Mouse (Mus musculus) lung, postnatal 14 days (tissue): Measurements from ENCODE around the gene Prrx2.

Experiments
- DNase-seq: peaks from one replicate; pipeline ENCODE4 v3.0.0; 2021

Prrx2 gene

DNA sequence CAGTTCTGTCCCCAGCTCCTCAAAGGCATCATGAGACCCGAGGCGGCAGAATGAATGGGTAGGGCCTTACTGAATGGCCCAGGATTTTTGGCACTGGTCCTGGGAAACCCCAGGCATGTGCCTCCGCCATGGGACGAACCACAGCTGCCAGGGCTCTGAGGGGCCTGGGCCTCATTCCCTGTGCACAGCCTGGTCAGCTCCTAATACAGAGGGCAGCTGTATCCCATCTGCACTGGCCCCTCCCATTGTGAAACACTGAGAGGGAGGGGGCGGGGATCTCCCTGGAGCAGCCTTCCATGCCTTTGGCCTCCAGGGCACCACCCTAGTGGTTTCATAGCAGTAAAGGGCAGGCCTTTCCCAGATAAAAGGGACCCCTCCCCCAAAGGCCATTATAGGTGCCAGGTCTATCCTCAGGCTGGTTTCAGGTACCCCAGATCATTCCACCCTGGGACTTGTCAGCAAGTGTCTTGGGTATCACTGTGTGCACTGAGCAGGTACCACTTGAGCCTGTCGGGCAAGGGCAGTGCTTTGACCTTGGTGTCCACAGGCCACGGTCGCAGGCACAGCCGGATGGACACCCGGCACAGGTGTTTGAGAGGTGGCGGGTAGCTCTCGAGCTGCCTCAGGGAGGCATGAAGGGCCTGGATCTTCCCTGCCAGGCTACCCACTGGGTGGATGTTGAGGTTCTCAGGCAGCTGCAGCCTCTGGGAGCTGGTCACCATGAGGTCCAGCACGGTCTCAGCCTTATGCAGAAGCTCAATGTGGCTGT is 11.2 kb upstream of the Prrx2 start:
- peak; percentile 75 for DNase-seq

GRCm38 (mm10) chr2:30826825-30827748 is 7.7 kb upstream of the Prrx2 start:
- DNase-seq: peak; percentile 46

DNA sequence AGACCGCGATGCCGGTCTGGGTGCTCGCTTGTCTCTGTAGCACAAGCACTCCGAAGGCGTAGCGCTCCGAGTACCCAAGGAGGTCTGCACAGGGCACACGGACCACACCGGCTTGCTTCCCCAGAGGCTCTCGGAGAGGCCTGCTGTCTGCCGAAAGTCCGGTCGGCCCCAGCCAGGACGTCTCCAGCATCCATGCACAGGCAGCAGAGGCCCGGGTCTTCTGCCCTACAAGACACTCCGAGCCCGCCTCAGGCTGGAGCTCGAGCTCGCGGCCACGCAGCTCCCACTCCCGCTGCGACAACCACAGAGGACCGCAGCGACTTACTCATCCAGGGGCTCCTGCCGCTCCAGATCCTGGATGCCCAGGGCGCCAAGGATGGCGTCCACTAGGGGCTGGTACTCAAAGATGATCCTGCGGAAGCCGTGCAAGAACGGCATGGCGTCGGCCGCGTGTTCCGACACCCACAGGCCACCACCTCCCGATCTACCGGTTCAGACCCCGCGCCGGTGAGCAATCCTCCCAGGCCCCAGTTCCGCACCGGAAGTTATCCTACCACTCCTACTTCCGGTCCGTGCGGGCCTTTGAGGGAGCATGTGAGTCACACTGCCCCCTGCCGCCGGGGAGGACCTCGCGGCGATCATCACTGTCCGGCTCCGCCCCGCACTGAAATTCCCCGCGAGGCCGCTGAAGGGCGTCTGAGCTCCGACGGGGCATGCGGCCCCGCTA is 6.9 kb upstream of the Prrx2 start:
- DNase-seq: peak; percentile 97

- no peak for DNase-seq
Measured at GRCm38 (mm10) chr2:30829315-30829714, 5.5 kb upstream of the Prrx2 start.

GRCm38 (mm10) chr2:30830283-30830795 is 4.4 kb upstream of the Prrx2 start, which contains the start of gene Asb6:
Gene Asb6, minus strand, starts transcription at chr2:30830333.
- DNase-seq: no peak

DNA sequence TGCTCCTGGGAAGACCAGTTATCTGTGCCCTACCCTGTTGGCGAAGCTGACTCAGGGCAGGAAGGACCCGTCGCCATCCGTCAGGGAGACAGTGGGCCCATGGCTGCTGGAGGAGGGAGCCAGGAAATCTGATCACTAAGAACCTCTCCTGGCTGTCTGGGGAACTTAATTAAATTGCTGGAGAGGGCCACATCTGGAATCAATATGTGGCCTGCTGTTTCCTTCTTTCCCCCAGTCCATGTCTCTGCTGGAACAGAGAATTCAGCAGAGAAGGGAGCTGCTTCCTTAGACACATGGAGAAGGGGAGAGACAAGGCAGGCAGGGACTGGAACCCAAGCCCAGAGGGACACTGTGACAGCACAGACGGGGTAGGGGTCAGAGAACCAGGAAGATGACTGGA is 1.1 kb upstream of the Prrx2 start:
- DNase-seq: no peak

DNA sequence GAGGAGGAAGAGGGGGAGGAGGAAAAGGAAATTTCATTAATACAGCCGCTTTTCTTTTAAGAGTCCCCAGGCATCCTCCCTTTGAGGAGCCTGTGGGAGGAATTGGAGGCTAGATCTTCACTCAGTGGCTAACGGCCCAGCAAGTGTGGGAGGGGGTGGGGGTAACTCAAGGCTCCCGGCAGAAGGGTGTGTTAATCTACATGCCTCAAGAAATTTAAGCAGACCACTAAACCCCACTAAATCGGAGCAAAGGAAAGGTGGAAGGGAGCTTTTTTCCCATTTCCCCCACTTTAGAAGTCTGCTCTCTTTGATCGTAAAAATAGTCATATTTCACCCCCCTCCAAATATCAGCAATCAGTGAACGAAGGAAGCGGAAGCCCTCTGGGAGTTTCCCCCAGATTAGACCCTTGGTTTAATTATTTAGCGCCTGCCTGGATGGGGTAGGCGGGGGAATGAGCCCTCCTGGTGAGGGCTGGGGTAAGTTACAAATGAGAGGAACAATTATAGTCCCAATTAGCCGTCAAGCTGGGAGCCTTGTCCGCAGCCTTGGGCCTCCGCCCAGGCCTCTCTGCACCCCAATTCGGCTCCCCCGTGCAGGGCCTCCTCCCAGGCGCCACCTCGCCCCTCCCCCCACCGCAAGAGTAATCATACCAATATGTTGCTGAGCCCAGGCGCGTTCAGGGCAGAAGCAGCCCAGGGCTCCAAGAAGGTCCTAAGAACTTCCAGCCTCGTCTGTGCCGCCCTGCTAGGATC is 1.6 kb downstream of the Prrx2 start:
- no peak for DNase-seq

GRCm38 (mm10) chr2:30842615-30843014 is 7.8 kb downstream of the Prrx2 start:
- no peak for DNase-seq

- DNase-seq: peak; percentile 19
Measured at GRCm38 (mm10) chr2:30845152-30846070, 10.6 kb downstream of the Prrx2 start.

DNA sequence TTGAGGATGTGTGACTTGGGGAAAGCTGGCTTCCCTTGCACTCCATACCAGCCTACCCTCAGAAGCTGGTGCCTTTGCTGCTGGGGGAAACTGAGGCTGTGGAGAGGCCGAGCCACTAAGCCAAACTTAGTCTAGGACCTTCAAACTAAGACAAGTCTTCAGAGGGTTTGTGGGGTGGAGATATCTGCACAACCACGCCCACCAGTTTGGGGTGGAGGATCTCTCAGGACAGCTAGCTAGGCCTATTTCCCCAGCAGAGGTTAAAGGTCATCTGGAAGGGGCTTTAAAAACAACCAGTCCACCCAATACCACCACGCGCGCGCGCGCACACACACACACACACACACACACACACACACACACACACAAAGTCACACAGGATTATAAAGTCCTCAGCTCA is 11.5 kb downstream of the Prrx2 start:
- DNase-seq: no peak

GRCm38 (mm10) chr2:30846723-30847122 is 12.0 kb downstream of the Prrx2 start:
- no peak for DNase-seq

- DNase-seq: no peak
Measured at GRCm38 (mm10) chr2:30848184-30848583, 13.4 kb downstream of the Prrx2 start.

DNA sequence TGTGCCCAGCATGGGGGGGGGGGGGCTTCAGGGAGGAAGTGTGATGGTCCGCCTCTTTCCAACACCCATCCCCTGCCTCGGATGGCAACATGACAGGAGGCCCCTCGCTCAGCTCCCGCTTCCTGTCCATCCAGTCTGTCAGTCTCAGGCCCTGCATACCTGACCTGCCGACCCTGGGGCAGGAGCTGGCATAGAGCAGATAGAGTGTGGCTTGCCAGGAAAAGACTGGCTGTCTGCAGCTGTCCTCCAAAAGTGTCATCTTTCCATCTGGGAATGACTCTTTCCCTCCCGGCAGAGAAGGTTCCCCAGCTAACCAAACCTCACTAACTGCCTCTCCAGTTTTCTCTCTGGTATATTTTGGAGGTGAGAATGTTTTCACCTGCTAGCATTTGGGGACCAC is 15.8 kb downstream of the Prrx2 start:
- DNase-seq: no peak

- peak; percentile 17 for DNase-seq
Measured at GRCm38 (mm10) chr2:30852771-30853313, 18.1 kb downstream of the Prrx2 start.

GRCm38 (mm10) chr2:30857076-30857475 is 22.3 kb downstream of the Prrx2 start:
- DNase-seq: no peak

DNA sequence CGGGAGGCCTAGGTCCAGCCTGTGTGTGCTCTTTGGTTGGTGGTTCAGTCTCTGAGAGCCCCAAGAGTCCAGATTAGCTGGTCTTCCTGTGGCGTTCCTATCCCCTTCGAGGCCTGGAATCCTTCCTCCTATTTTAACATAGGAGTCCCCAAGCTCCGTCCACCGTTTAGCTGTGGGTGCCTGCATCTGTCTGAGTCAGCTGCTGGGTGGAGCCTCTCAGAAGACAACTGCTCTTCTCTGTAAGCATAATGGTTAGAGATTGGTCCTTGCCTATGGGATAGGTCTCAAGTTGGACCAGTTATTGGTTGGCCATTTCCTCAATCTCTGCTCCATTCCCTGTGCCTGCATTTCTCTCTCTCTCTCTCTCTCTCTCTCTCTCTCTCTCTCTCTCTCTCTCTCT is 25.0 kb downstream of the Prrx2 start:
- no peak for DNase-seq

DNA sequence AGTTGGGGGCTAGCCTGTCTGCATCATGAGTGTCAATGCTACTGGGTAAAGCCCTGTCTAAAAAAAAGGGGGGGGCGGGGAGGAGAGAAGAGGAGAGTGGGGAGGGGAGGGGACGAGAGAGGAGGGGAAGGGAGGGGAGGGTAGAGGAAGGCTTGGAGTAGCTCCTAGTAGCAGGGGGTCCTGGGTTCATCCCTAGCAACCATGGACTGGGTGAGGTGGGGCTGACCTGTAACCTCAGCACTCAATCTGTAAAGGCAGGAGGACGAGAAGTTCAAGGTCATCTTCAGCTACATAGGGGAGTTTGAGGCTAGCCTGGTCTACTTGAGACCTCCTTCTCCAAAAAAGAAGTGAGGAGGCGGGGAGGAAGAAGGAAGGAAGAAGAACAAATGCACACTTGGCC is 27.3 kb downstream of the Prrx2 start:
- no peak for DNase-seq

DNA sequence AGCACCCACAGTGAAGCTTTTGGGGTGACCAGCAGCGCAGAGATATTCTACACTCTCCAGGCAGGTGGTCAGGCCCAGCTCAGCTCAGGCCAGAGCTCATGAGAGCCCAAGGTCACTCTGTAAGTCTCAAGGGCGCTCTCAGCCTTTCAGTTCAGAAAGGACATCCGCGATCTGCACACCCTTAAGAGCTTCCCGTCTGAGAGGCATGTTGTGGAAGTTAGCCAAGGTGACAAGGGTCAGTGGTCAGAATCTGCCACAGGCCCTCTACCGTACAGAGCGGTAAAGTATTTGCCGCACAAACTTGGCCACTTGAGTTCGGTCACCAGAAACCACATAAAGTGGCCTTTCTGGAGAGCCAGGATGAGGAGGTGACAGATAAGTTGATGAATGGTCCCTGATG is 28.8 kb downstream of the Prrx2 start:
- no peak for DNase-seq

- no peak for DNase-seq
Measured at GRCm38 (mm10) chr2:30864968-30865381, 30.2 kb downstream of the Prrx2 start.

DNA sequence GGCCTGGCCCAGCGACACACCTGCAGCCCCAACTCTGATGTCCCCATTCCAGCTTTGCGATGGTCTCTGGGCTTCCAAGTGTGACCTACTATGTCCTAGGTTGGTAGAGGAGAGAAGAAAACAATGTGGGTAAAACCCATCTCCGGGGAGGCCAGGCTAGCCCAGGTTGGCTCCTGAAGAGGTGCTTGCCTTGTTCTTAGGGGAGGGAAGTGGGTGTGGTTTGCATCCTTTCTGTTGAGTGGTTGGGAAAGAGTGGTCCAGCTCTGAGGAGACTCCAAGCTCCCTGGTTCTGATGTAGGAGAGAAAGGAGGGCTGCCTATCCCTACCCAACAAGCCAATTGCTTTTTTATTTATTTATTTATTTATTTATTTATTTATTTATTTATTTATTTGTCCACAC is 30.7 kb downstream of the Prrx2 start:
- DNase-seq: no peak

DNA sequence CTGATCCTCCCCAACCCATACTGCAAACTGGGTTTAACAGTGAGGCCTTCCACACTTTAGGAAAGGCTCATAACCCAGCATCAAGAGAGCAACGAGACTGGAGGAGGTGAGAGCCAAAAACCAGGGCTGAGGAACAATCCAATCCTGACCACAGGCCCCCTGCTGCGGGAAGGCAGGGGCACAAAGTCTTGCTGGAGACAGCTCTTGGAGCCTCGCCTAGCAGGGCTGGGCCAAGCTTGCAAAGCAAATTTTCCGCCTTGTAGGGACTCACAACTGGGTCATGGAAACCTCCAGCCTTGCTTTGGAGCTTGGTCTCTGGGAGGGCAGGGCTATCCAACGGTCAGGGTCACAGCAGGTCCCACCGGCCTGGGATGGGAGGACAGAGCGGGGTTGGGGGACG is 36.1 kb downstream of the Prrx2 start:
- DNase-seq: peak; percentile 21
